Mouse (Mus musculus) midbrain, embryonic 13.5 days (tissue): Measurements from ENCODE around the gene Fbln1. TPM values are rescaled to one million over a fixed set of nuclear protein-coding genes. Genes with fewer than 3 reads are reported as not detected.
A peak's percentile ranks its signal among the peaks of the same experiment; 100 is the strongest.
"Not testable (repeated sequence)": the region's sequence is repeated elsewhere in the genome, so short reads cannot be mapped to it uniquely, and the experiment has no call there.

ENCODE experiments used
- ATAC-seq: fragments of 200-750 bp; cut with Nextera tagmentation; 2 replicates; pipeline ENCODE4 v1.8.0; 2017; ENCODE audit warnings: mild to moderate bottlenecking, moderate TSS enrichment, moderate library complexity
- H3K27ac ChIP-seq: fragments of 300-500 bp; sonication (generic); 2 replicates; pipeline ENCODE4 v1.5.1; 2015; ENCODE audit warnings: inconsistent platforms, mild to moderate bottlenecking, moderate library complexity
- H3K27me3 ChIP-seq: fragments of 300-500 bp; sonication (generic); 2 replicates; pipeline ENCODE4 v1.6.1; 2015; ENCODE audit warnings: mild to moderate bottlenecking, inconsistent platforms
- H3K36me3 ChIP-seq: fragments of 300-500 bp; sonication (generic); 2 replicates; pipeline ENCODE4 v1.6.1; 2015; ENCODE audit warnings: mild to moderate bottlenecking, inconsistent platforms
- H3K4me1 ChIP-seq: fragments of 300-500 bp; sonication (generic); replicated peaks from 2 replicates; pipeline ENCODE4 v1.6.1; 2015; ENCODE audit warnings: inconsistent platforms
- H3K4me2 ChIP-seq: fragments of 300-500 bp; sonication (generic); replicated peaks from 2 replicates; pipeline ENCODE4 v1.6.1; 2015; ENCODE audit warnings: moderate library complexity, mild to moderate bottlenecking, inconsistent platforms
- H3K4me3 ChIP-seq: fragments of 300-500 bp; sonication (generic); replicated peaks from 2 replicates; pipeline ENCODE4 v1.5.1; 2015; ENCODE audit warnings: mild to moderate bottlenecking, inconsistent platforms
- H3K9ac ChIP-seq: fragments of 300-500 bp; sonication (generic); replicated peaks from 2 replicates; pipeline ENCODE4 v1.6.1; 2015; ENCODE audit warnings: mild to moderate bottlenecking, inconsistent platforms
- H3K9me3 ChIP-seq: fragments of 300-500 bp; sonication (generic); 2 replicates; pipeline ENCODE4 v1.6.1; 2016; ENCODE audit warnings: mild to moderate bottlenecking, inconsistent platforms
- WGBS: fragments of 180-500 bp; shearing (Covaris S2); methylation state at CpG from one replicate; pipeline ENCODE4 v1.1.7; 2015; 5-methylcytosine and 5-hydroxymethylcytosine counted together
- polyA plus RNA-seq: library from polyadenylated mRNA; unstranded; fragments of >200 nt; fragmentation: Nextera tagmentation; extraction: Ambion mirVana; gene quantifications from 2 replicates; pipeline ENCODE4 v1.2.1, GENCODE M21; 2015

The Fbln1 gene
- polyA plus RNA-seq, 1 experiment from 2014 or later = 53.9 TPM

GRCm38 (mm10) chr15:85303976-85304375 is 98.2 kb downstream of the Fbln1 start:
- Histone ChIP-seq H3K36me3 (no peaks in the 10 kb centered on the region), H3K9me3 (0 out of 2 replicates have a peak, but pooled peaks cover 6% of the 10 kb centered on the region), H3K4me3 (no peak overlapping the region), H3K27ac (no peak overlapping the region), H3K27me3 (no peaks in the 10 kb centered on the region), H3K4me2 (no peak overlapping the region), H3K9ac (no peak overlapping the region), H3K4me1 (no peaks in the 10 kb centered on the region)
- WGBS = 92% methylated on average over 4 of the region's 4 CpGs
- ATAC-seq = no peak

- Histone ChIP-seq H3K27ac (no peak overlapping the region), H3K9ac (no peak overlapping the region), H3K4me2 (no peak overlapping the region), H3K36me3 (no peaks in the 10 kb centered on the region), H3K9me3 (0 out of 2 replicates have a peak, but pooled peaks cover 3% of the 10 kb centered on the region), H3K4me3 (no peak overlapping the region), H3K4me1 (peaks cover 4% of the 10 kb centered on the region; the same call in 1 of the 2 replicates), H3K27me3 (no peaks in the 10 kb centered on the region)
- no peak for ATAC-seq
- 89% methylated on average over 2 of the region's 2 CpGs for WGBS
These were observed 101.4 kb downstream of the Fbln1 start for GRCm38 (mm10) chr15:85307061-85307660.

- no peaks in the 10 kb centered on the region; the same call in 1 of the 2 replicates for H3K27me3 ChIP-seq
- H3K4me2 ChIP-seq = no peak overlapping the region
- peaks cover 21% of the 10 kb centered on the region for H3K4me1 ChIP-seq
- H3K36me3 ChIP-seq = no peaks in the 10 kb centered on the region
- WGBS = 65% methylated on average over 10 of the region's 10 CpGs
- ATAC-seq = no peak
- no peak overlapping the region for H3K4me3 ChIP-seq
- H3K9ac ChIP-seq = no peak overlapping the region
- H3K9me3 ChIP-seq = no peaks in the 10 kb centered on the region
- no peak overlapping the region for H3K27ac ChIP-seq
These were observed 105.4 kb downstream of the Fbln1 start for GRCm38 (mm10) chr15:85311058-85311657.

- peak; percentile 86 for ATAC-seq
- no peak overlapping the region for H3K9ac ChIP-seq
- no peak overlapping the region for H3K4me2 ChIP-seq
These were observed 109.8 kb downstream of the Fbln1 start for GRCm38 (mm10) chr15:85315378-85316025.

GRCm38 (mm10) chr15:85316342-85317140 is 110.8 kb downstream of the Fbln1 start:
- 0 out of 2 replicates have a peak, but pooled peaks have one; percentile 48 for ATAC-seq
- no peak overlapping the region for H3K4me2 ChIP-seq
- no peak overlapping the region for H3K9ac ChIP-seq
- H3K36me3 ChIP-seq = no peaks in the 10 kb centered on the region
- WGBS = 57% methylated on average over 14 of the region's 14 CpGs
- H3K9me3 ChIP-seq = no peaks in the 10 kb centered on the region
- H3K27me3 ChIP-seq = peaks cover 6% of the 10 kb centered on the region; the same call in 1 of the 2 replicates
- H3K27ac ChIP-seq = no peak overlapping the region
- no peak overlapping the region for H3K4me3 ChIP-seq
- peaks cover 21% of the 10 kb centered on the region; the same call in 1 of the 2 replicates for H3K4me1 ChIP-seq

More at GRCm38 (mm10) chr15:85315378-85316025, 109.8 kb downstream of the Fbln1 start:
- H3K36me3 ChIP-seq = no peaks in the 10 kb centered on the region
- H3K9me3 ChIP-seq = no peaks in the 10 kb centered on the region
- H3K27ac ChIP-seq = no peak overlapping the region
- H3K27me3 ChIP-seq = peaks cover 6% of the 10 kb centered on the region; the same call in 1 of the 2 replicates
- 39% methylated on average over 12 of the region's 13 CpGs for WGBS
- H3K4me1 ChIP-seq = peaks cover 24% of the 10 kb centered on the region
- no peak overlapping the region for H3K4me3 ChIP-seq

GRCm38 (mm10) chr15:85319924-85320668 is 114.3 kb downstream of the Fbln1 start:
- ATAC-seq = no peak
- H3K4me3 ChIP-seq = no peak overlapping the region
- H3K4me2 ChIP-seq = no peak overlapping the region
- H3K27me3 ChIP-seq = peaks cover 6% of the 10 kb centered on the region; the same call in 1 of the 2 replicates
- no peaks in the 10 kb centered on the region for H3K36me3 ChIP-seq
- no peak overlapping the region for H3K9ac ChIP-seq
- H3K9me3 ChIP-seq = no peaks in the 10 kb centered on the region
- H3K27ac ChIP-seq = no peak overlapping the region
- whole genome bisulfite sequencing = 88% methylated on average over 11 of the region's 11 CpGs
- peaks cover 12% of the 10 kb centered on the region; the same call in 1 of the 2 replicates for H3K4me1 ChIP-seq

- H3K9me3 ChIP-seq = no peaks in the 10 kb centered on the region
- H3K9ac ChIP-seq = no peak overlapping the region
- H3K4me2 ChIP-seq = no peak overlapping the region
- 88% methylated on average over 4 of the region's 4 CpGs for WGBS
- no peaks in the 10 kb centered on the region for H3K27me3 ChIP-seq
- no peaks in the 10 kb centered on the region for H3K4me1 ChIP-seq
- no peak overlapping the region for H3K27ac ChIP-seq
- H3K36me3 ChIP-seq = no peaks in the 10 kb centered on the region
- no peak overlapping the region for H3K4me3 ChIP-seq
- no peak for ATAC-seq
These were observed 117.5 kb downstream of the Fbln1 start for GRCm38 (mm10) chr15:85323214-85323613.

GRCm38 (mm10) chr15:85324426-85324825 is 118.7 kb downstream of the Fbln1 start:
- Histone ChIP-seq H3K4me1 (no peaks in the 10 kb centered on the region), H3K36me3 (no peaks in the 10 kb centered on the region), H3K9me3 (no peaks in the 10 kb centered on the region), H3K9ac (no peak overlapping the region), H3K27me3 (no peaks in the 10 kb centered on the region), H3K27ac (no peak overlapping the region), H3K4me3 (no peak overlapping the region), H3K4me2 (no peak overlapping the region)
- 97% methylated on average over 1 of the region's 1 CpGs for WGBS
- ATAC-seq = no peak

- Histone ChIP-seq H3K9ac (no peak overlapping the region), H3K4me3 (no peak overlapping the region), H3K4me2 (no peak overlapping the region), H3K27ac (no peak overlapping the region), H3K36me3 (no peaks in the 10 kb centered on the region), H3K4me1 (no peaks in the 10 kb centered on the region), H3K9me3 (no peaks in the 10 kb centered on the region), H3K27me3 (no peaks in the 10 kb centered on the region)
- no peak for ATAC-seq
- 74% methylated on average over 11 of the region's 11 CpGs for WGBS
These were observed 122.1 kb downstream of the Fbln1 start for GRCm38 (mm10) chr15:85327808-85328207.

GRCm38 (mm10) chr15:85328455-85328854 is 122.7 kb downstream of the Fbln1 start:
- H3K9ac ChIP-seq, ATAC-seq, H3K27me3 ChIP-seq, H3K27ac ChIP-seq, H3K36me3 ChIP-seq, H3K4me2 ChIP-seq, H3K4me3 ChIP-seq, H3K4me1 ChIP-seq, H3K9me3 ChIP-seq: not testable (repeated sequence)
- 71% methylated on average over 2 of the region's 2 CpGs for WGBS

GRCm38 (mm10) chr15:85329096-85329495 is 123.3 kb downstream of the Fbln1 start:
- no peaks in the 10 kb centered on the region for H3K36me3 ChIP-seq
- no peak overlapping the region for H3K4me2 ChIP-seq
- no peak for ATAC-seq
- H3K9me3 ChIP-seq = no peaks in the 10 kb centered on the region
- WGBS = 91% methylated on average over 5 of the region's 5 CpGs
- no peak overlapping the region for H3K9ac ChIP-seq
- H3K4me1 ChIP-seq = no peaks in the 10 kb centered on the region
- no peak overlapping the region for H3K27ac ChIP-seq
- no peaks in the 10 kb centered on the region for H3K27me3 ChIP-seq
- H3K4me3 ChIP-seq = no peak overlapping the region
